Mouse (Mus musculus) spleen, adult 2 months (tissue): ENCODE results near the gene Yes1.

Experiments
- CTCF ChIP-seq: fragments of 200-500 bp; IDR thresholded peaks from 2 replicates; pipeline ENCODE4 v1.5.1; 2011; ENCODE audit warnings: mild to moderate bottlenecking, inconsistent platforms; ENCODE audit not compliant: insufficient read depth, insufficient read length, insufficient replicate concordance; ENCODE audit errors: extremely low read depth
- POLR2A ChIP-seq: fragments of 200-500 bp; IDR thresholded peaks from 2 replicates; pipeline ENCODE4 v1.6.1; 2011; ENCODE audit warnings: low read depth, low read length, inconsistent platforms

DNA sequence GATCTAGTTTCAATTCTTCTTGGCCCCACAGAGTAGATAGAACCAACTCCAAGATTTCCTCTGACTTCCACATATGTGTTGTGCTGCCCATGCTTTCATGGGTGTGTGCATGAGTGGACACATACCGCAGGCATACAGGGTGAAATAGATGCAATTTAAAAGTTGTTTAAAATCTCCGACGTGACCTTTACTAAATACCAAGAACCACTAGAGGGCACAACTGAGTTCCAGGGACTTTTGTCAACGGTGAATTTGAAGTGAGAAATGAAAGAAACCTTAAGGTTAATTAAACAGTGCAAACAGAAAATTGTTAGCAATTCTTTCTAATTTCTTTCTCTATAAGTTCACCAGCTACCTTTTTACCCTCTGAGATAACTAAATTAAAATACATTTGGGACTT is 17.2 kb upstream of the Yes1 start:
- TF ChIP-seq CTCF: no peak
- no peak for TF ChIP-seq POLR2A
